Mouse (Mus musculus) liver, embryonic 14.5 days (tissue): Measurements from ENCODE around the gene Uqcr11. TPM values are rescaled to one million over a fixed set of nuclear protein-coding genes. Genes with fewer than 3 reads are reported as not detected.

Experiments
- ATAC-seq: fragments of 200-750 bp; cut with Nextera tagmentation; 2 replicates; pipeline ENCODE4 v1.8.0; 2017; ENCODE audit warnings: moderate number of reproducible peaks, mild to moderate bottlenecking, moderate library complexity; ENCODE audit not compliant: insufficient read depth
- DNase-seq, 3 experiments: peaks; one replicate each; pipeline ENCODE4 v3.0.0-alpha.2; 2012 to 2013; ENCODE audit warnings: low read depth in 3 of 3, low spot score in 3 of 3
- H3K27ac ChIP-seq: fragments of 300-500 bp; sonication (generic); 2 replicates; pipeline ENCODE4 v1.5.1; 2014; ENCODE audit warnings: moderate library complexity, mild to moderate bottlenecking, control low read depth, inconsistent platforms
- H3K27me3 ChIP-seq: fragments of 300-500 bp; sonication (generic); 2 replicates; pipeline ENCODE4 v1.6.1; 2014; ENCODE audit warnings: mild to moderate bottlenecking, low read length, moderate library complexity; ENCODE audit not compliant: control insufficient read depth, insufficient read depth
- H3K36me3 ChIP-seq: fragments of 300-500 bp; sonication (generic); replicated peaks from 2 replicates; pipeline ENCODE4 v1.6.1; 2014; ENCODE audit warnings: low read depth; ENCODE audit not compliant: control insufficient read depth, insufficient read depth
- H3K4me1 ChIP-seq, 2 experiments: fragments of 200-500 bp in 1 of 2; fragments of 300-500 bp in 1 of 2; sonication (generic) in 1 of 2; replicated peaks; 2 replicates each; pipeline ENCODE4 v1.6.1; 2012 to 2014; ENCODE audit warnings: antibody characterized with exemption in 1 of 2, inconsistent platforms in 1 of 2, low read length in 1 of 2; ENCODE audit not compliant: control insufficient read depth in 2 of 2, insufficient read depth in 2 of 2
- H3K4me2 ChIP-seq: fragments of 300-500 bp; sonication (generic); 2 replicates; pipeline ENCODE4 v1.6.1; 2014; ENCODE audit warnings: low read depth, mild to moderate bottlenecking, control low read depth, moderate library complexity
- H3K4me3 ChIP-seq, 2 experiments: fragments of 200-500 bp in 1 of 2; fragments of 300-500 bp in 1 of 2; sonication (generic) in 1 of 2; 2 replicates each; pipeline ENCODE4 v1.5.1; 2012 to 2014; ENCODE audit warnings: low read depth in 2 of 2, low read length in 2 of 2, mild to moderate bottlenecking in 2 of 2, control low read depth in 1 of 2, inconsistent platforms in 1 of 2, moderate library complexity in 1 of 2; ENCODE audit not compliant: insufficient read depth in 1 of 2
- H3K9ac ChIP-seq: fragments of 300-500 bp; sonication (generic); replicated peaks from 2 replicates; pipeline ENCODE4 v1.6.1; 2014; ENCODE audit warnings: mild to moderate bottlenecking, control low read depth, moderate library complexity
- H3K9me3 ChIP-seq: fragments of 300-500 bp; sonication (generic); 2 replicates; pipeline ENCODE4 v1.6.1; 2016; ENCODE audit warnings: low read length, mixed read lengths; ENCODE audit not compliant: control insufficient read depth
- CTCF ChIP-seq: IDR thresholded peaks from 2 replicates; pipeline ENCODE4 v1.5.1; 2016; ENCODE audit warnings: antibody characterized with exemption, low read depth, control low read depth
- EP300 ChIP-seq: IDR thresholded peaks from 2 replicates; pipeline ENCODE4 v1.6.1; 2016; ENCODE audit warnings: antibody characterized with exemption, low read depth
- WGBS: fragments of 180-500 bp; shearing (Covaris S2); extraction: QIAGEN DNeasy Blood & Tissue Kit; methylation state at CpG from one replicate; pipeline ENCODE4 v1.1.7; 2014; ENCODE audit not compliant: insufficient replicate concordance; 5-methylcytosine and 5-hydroxymethylcytosine counted together
- polyA plus RNA-seq, 2 experiments: library from polyadenylated mRNA; depleted of rRNA in 1 of 2; stranded (reverse) in 1 of 2; unstranded in 1 of 2; fragments of >200 nt; fragmentation: Nextera tagmentation in 1 of 2; extraction: Ambion mirVana in 1 of 2; gene quantifications; 2 replicates each; pipeline versions ENCODE4 v1.2.1 to v1.2.3; 2012 to 2014

Uqcr11 gene
- polyA plus RNA-seq, 2 experiments, result 571 to 729 TPM

GRCm38 (mm10) chr10:80434823-80435222, 28.2 kb upstream of the Uqcr11 start:
- peak overlapping the region; percentile 94 for H3K27ac ChIP-seq
- 82% methylated on average over 3 of the region's 3 CpGs for whole genome bisulfite sequencing
- ATAC-seq (no peak), DNase-seq (no peak)
- no peak for TF ChIP-seq CTCF
- no peak for TF ChIP-seq EP300
- H3K36me3 ChIP-seq, result peaks cover 10% of the 10 kb centered on the region
- peaks cover 34 to 37% of the 10 kb centered on the region in 2 experiments for H3K4me1 ChIP-seq
- peak overlapping the region; percentile 72 for H3K9ac ChIP-seq
- H3K4me3 ChIP-seq, result peak overlapping the region; percentile 15 to 71; a peak in 3 of 4 replicates
- H3K4me2 ChIP-seq, result peak overlapping the region; percentile 95
- H3K27me3 ChIP-seq, result no peaks in the 10 kb centered on the region
- no peaks in the 10 kb centered on the region for H3K9me3 ChIP-seq

GRCm38 (mm10) chr10:80434233-80434592, 27.6 kb upstream of the Uqcr11 start:
- Histone ChIP-seq H3K4me1 (peaks cover 34 to 37% of the 10 kb centered on the region in 2 experiments), H3K9ac (peak overlapping the region; percentile 72), H3K4me3 (peak overlapping the region; percentile 62 to 71), H3K27me3 (no peaks in the 10 kb centered on the region), H3K4me2 (peak overlapping the region; percentile 95), H3K27ac (peak overlapping the region; percentile 94), H3K9me3 (no peaks in the 10 kb centered on the region), H3K36me3 (peaks cover 16% of the 10 kb centered on the region)
- WGBS, result 8% methylated on average over 8 of the region's 8 CpGs
- TF ChIP-seq CTCF (peak; percentile 41; the same call in 1 of the 2 replicates), EP300 (no peak)
- DNase-seq (no peak), ATAC-seq (peak; percentile 4)

- Histone ChIP-seq H3K27ac (peak within 1 kb of the TSS; percentile 94), H3K9ac (peak within 1 kb of the TSS; percentile 85), H3K4me2 (peak within 1 kb of the TSS; percentile 95), H3K9me3 (no peaks in the 10 kb centered on the region), H3K4me3 (peak within 1 kb of the TSS; percentile 71 to 93), H3K4me1 (peaks cover 34 to 37% of the 10 kb centered on the region in 2 experiments), H3K27me3 (no peaks in the 10 kb centered on the region), H3K36me3 (peaks cover 22% of the 10 kb centered on the region)
- TF ChIP-seq EP300 (peak; percentile 80), CTCF (no peak)
- DNase-seq, result peak; percentile 98
- WGBS, result under 1% methylated on average over 57 of the region's 61 CpGs
- ATAC-seq, result peak; percentile 88
Observed at GRCm38 (mm10) chr10:80433513-80434232, 27.0 kb upstream of the Uqcr11 start, which contains the start of gene Tcf3. Tcf3 (minus strand) TSS chr10:80433647.

- H3K4me3 ChIP-seq, result peak overlapping the region; percentile 71 to 93
- H3K36me3 ChIP-seq, result peaks cover 28% of the 10 kb centered on the region
- no peak for DNase-seq
- peak; percentile 1; the same call in 1 of the 2 replicates for ATAC-seq
- no peak for TF ChIP-seq CTCF
- TF ChIP-seq EP300, result no peak
- H3K4me2 ChIP-seq, result peak overlapping the region; percentile 95
- no peaks in the 10 kb centered on the region for H3K9me3 ChIP-seq
- no peaks in the 10 kb centered on the region for H3K27me3 ChIP-seq
- H3K9ac ChIP-seq, result peak overlapping the region; percentile 85
- peak overlapping the region; percentile 46 for H3K27ac ChIP-seq
- H3K4me1 ChIP-seq, result peaks cover 34 to 35% of the 10 kb centered on the region in 2 experiments
- under 1% methylated on average over 43 of the region's 60 CpGs for WGBS
Observed at GRCm38 (mm10) chr10:80432936-80433512, 26.4 kb upstream of the Uqcr11 start.

GRCm38 (mm10) chr10:80432387-80432785, 25.8 kb upstream of the Uqcr11 start:
- Histone ChIP-seq H3K36me3 (peaks cover 33% of the 10 kb centered on the region), H3K27me3 (no peaks in the 10 kb centered on the region), H3K4me2 (peak overlapping the region; percentile 95), H3K9me3 (no peaks in the 10 kb centered on the region), H3K27ac (peak overlapping the region; percentile 46), H3K4me3 (peak overlapping the region; percentile 71 to 93), H3K9ac (peak overlapping the region; percentile 85), H3K4me1 (peaks cover 34 to 35% of the 10 kb centered on the region in 2 experiments)
- DNase-seq (no peak), ATAC-seq (no peak)
- TF ChIP-seq CTCF, result no peak
- no peak for TF ChIP-seq EP300
- WGBS, result 8% methylated on average over 4 of the region's 4 CpGs
